Mouse (Mus musculus): ENCODE results near the gene Crybb1.

Gene Crybb1

DNA sequence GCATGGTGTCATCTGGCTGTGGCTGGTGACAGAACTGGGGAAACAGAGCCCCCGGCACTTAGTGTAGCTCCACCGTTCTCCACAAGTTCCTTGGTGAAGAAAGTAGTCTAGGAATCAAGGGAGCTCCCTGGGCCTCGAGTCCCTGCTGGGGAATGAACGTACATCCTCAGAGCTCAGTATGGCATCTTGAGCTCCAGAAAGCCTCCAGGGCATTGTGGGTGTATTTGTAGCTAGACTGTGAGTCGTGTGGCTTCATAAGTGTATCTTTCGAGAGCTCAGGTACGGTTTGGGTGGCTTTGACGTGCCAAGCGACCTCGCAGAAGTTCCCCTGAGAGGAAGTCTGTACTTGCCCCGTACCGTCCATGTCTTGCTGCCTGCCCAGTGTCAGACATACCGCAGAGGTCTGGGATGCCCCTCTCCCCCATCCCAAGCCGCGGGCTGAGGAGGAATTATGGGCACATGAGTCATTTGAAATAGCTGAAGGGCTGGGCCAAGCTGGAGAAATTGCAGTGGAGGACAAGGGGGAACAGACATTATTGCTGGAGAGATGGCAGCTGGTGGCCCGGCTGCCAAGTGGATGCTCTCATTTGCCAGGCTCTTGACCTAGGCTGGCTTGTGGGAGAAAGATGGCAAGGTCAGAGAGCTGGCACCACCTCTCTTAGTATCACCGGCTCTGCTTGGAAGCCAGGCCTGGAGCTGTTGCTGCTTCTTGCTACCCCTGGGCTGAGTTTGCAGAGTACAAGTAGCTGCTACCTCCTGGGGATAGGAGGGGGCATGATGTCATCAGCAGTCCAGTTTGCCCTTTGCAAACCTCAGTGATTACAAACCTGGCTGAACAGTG is 23.8 kb downstream of the Crybb1 start:
- in situ Hi-C loops (cut with MboI; ENCODE audit: low pct_unique_long_range_greater_than_20kb in 1 of 2, low sequenced_read_pairs in 2 of 2, unreplicated experiment in 1 of 2), result no loop called here

DNA sequence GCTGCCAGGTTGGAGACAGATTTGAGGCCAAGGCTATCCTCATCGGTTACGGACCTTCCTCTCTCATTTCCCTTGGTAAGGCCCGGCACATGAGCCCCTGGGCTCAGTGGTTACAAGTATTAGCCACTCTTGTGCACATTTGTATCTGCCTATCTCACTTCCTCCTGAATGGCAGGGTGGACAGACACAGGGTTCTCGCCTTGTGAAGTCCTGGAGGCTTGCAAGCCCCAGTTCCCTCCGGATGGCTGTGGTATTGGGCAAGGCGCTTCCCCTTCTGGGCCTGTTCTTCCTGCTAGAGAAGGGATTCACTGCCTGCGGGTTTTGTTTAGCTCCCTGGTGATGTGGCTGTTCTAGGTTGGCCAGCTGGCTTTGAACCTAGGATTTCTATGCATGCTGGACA is 24.5 kb downstream of the Crybb1 start:
- in situ Hi-C loops (cut with MboI; ENCODE audit: low pct_unique_long_range_greater_than_20kb in 1 of 2, low sequenced_read_pairs in 2 of 2, unreplicated experiment in 1 of 2), result no loop called here

DNA sequence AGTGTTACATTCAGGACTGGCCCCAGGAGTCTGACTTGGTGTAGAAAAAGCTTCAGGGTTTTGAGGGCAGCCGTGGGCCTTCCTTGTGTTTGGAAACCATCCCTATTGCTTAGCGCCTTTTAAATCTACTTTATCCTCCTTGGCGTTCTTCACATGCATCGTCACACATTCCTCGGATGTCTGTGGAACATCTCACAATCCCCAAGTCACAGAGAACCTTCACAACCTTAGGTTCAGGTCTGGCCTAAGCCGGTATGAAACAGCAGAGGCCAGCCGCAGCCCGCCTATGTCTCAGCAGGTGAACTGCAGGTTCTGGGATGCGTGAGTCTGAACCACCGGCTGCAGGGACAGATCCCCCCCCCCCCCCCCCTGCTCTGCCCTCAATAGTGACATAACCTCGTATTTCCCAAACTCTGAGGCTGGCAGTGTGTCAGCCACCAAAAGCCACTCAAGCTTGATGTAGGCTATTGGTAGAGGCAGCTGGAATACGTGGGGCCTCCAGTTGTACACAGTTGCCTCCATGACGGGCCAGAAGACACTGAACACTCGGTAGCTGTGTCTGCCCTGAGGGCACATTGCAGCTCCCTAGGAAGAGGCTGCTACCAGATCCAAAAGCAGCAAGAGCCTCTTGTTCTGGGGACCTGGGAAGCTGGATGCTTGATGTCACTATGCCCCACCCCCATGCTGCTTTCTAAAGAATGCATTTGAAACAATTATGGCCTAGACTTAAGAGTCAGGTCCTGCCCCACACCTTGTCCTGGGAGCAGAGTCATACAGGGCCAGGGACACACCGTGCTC is 25.4 kb downstream of the Crybb1 start:
- in situ Hi-C loops (cut with MboI; ENCODE audit: low pct_unique_long_range_greater_than_20kb in 1 of 2, low sequenced_read_pairs in 2 of 2, unreplicated experiment in 1 of 2), result no loop called here

DNA sequence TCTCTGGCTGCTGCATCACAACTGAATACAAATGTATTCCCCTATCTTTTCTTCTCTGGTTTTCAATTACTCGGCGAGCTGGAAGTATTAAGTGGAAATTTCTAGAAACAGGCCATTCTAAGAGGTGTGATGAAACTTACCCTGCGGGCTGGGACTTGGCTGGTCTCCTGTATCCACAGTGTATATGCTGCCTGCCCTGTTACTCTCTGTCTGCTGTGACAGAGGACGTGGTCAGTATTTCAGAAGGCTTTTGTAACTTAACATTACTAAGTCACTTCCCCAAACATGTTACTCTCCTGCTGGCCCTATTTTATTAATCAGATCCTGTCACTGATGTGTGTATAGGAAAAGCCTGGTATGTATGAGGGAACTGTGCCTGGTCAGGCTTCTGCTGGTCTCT is 26.1 kb downstream of the Crybb1 start:
- in situ Hi-C loops (cut with MboI; ENCODE audit: low pct_unique_long_range_greater_than_20kb in 1 of 2, low sequenced_read_pairs in 2 of 2, unreplicated experiment in 1 of 2), result no loop called here

DNA sequence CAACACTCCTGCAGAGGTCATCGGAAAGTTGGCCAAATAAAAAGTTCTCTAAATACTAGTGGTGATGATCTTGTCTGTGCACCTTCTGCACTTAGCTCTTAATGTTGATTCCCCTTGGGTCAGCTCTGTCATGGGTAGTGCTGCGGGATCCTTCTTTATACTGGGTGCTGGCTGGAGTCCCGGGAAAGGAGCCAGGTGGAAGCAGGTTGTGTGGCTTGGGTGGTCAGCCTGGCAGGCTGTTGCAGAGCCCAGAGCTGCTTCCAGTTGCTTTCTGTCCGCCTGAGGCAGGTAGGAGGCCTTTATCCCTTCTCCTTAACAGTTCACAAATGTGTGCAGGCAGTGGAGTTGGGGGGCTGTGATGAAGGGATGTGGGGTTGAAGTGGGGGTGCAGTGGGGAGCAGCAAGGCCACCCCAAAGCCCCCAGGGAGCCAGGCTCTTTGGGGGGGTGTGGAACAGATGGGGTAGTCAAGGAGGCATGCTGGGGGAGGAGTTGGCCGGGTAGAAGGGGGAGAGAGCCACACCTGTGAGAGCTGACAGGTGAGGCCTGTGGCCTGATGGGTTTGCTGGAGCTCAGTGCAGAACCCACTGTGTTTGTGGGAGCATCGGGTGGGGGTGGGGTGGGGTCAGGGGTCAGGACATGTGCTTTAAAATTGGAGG is 26.6 kb downstream of the Crybb1 start:
- in situ Hi-C loops (cut with MboI; ENCODE audit: low pct_unique_long_range_greater_than_20kb in 1 of 2, low sequenced_read_pairs in 2 of 2, unreplicated experiment in 1 of 2), result no loop called here

DNA sequence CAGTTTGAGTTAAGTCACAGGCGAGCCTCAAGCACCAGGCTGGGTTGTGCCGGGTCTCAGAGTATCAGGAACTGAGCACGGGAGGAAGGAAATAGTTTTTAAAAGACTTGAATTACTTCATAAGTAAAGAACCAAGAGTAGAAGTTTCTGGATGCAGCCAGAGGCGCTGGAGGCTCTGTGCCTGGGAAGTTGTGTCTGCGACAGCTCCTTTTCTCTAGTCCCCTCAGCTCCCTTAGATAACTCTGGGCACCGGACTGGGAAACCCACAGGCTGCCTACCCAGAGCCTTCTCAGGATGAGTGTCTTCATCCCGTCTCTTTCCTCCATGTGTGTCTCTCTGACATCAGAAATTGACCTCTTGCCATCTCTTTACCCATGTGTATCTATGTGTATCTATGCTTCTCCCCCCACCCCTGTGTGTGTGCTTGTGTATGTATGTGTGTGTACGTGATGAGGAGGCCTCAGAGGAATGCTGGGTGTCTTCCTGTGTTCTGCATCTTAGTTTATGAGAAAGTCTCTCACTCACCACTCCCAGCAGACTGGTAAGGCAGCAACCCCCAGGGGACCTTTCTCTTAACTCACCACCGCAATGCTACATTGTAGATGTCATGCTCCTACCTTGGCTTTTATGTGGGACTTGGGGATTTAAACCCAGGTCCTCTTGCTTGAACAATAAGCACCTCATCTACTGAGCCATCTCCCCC is 27.3 kb downstream of the Crybb1 start:
- in situ Hi-C loops (cut with MboI; ENCODE audit: low pct_unique_long_range_greater_than_20kb in 1 of 2, low sequenced_read_pairs in 2 of 2, unreplicated experiment in 1 of 2), result no loop called here

DNA sequence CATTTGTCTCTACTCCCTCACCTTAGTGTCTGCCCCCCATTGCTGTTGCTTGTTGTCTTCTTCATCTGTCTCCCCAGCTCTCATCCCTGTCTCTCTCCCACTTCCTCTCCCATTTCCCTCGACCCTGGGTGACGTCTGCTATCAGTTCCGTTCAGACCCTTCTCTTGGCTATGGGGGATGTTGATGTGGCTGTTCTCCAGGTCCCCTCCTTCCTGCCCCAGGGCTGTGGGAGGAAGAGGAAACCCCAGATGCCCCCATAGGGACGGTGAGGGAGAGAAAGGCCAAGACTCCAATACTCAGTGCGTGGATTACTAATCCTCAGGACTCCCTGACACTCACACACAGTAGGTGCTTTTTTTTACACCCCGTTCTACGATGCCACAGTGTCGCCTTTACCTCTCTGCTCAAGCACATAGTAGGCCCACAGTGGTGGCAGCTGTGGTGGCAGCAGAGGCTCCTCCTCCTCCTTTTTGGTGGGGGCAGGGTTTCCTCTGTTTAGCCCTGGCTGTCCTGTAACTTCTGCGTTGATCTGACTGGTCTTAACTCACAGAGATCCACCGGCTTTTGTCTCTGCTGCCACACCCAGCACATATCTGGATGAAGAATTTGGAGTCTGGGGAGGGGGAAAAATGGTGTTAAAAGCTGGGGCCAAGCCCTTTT is 28.1 kb downstream of the Crybb1 start:
- in situ Hi-C loops (cut with MboI; ENCODE audit: low pct_unique_long_range_greater_than_20kb in 1 of 2, low sequenced_read_pairs in 2 of 2, unreplicated experiment in 1 of 2), result no loop called here

DNA sequence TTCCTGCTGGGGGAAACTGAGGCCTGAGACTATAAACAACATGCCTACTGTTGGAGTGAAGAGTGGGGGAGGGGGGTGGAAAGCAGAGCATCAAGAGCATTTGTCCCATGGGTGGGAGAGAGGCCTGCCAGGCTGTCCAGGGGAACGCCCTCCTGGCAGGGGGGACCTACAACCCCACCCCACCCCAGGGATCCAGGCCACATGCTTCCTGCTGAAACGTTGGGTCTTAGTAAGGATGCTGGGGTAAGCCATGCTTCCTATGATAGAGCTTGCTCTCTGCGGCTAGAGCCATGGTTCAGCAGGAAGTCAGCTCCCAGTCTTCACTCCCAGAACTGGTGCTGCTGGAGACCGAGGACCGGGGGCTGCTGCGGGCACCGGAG is 28.6 kb downstream of the Crybb1 start:
- in situ Hi-C loops (cut with MboI; ENCODE audit: low pct_unique_long_range_greater_than_20kb in 1 of 2, low sequenced_read_pairs in 2 of 2, unreplicated experiment in 1 of 2), result no loop called here

DNA sequence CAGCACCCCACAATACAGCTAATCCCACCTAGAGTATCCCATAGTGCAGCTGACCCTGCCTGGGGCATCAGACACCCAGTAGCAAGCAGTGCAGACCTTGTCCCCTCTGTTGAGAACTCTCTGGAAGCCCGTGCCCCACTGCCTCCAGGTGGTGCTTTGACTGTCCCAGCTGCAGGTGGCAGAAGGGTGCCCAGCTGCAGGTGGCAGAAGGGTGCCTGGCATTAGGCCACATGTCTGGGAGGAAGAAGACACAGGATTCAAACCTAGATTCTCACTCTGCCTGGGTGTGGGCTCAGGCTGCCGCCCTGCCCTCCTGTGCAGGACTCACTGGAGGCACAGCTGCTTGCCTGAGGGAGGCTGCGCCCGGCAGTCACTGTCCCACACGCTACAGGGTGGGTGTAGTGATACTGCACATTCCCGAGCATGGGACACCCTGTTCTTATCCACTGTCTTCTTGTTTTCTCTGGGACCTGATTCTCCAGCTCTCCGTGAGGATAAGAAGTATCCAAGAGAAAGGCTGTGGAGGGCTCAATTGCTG is 30.0 kb downstream of the Crybb1 start:
- in situ Hi-C loops (cut with MboI; ENCODE audit: low pct_unique_long_range_greater_than_20kb in 1 of 2, low sequenced_read_pairs in 2 of 2, unreplicated experiment in 1 of 2), result no loop called here

DNA sequence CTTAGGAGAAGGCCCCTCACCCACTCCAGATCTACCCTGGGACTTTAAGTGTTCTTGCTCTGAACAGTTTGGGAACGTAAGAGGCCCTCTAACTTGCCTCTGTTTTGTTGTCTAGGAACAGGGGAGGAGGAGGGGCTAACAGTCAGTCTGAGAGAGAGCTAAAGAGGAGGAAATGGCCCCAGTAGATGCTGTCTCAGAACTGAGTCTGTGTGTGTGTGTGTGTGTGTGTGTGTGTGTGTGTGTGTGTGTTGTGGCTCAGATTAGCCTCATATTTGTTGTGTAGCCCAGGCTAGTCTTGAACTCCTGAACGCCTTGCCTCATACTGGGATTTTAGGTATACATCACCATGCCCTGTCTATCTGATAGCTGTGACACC is 31.0 kb downstream of the Crybb1 start:
- in situ Hi-C loops (cut with MboI; ENCODE audit: low pct_unique_long_range_greater_than_20kb in 1 of 2, low sequenced_read_pairs in 2 of 2, unreplicated experiment in 1 of 2), result no loop called here

DNA sequence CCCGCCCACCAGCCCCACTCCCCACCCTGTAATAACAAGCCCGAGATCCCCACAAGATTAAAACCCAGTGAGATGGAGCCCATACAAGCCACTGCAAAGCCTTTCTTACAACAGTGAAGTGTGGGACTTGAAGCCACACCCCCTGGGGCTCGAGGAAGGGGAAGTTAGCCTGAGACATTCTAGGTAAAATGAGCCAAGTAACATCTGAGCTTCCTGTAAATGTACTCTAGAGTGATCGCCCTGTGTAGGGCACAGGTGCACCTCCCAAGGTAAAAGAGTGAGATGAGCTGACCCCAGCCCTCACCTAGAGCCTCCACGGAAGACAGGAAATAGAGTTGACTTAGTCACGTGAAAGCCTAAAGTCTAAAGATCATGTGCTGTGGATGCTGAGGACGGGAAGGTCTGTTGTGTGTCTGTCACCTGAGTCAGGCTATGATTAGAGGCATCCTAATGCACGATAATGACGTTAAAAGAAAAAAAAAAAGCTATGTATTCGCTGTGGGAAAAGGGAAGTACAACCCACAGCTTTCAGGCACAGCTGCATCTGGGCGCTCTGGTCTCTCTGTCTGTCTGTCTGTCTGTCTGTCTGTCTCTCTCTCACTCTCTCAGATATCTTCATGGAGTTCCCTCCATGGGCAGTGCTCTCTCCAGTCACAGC is 31.5 kb downstream of the Crybb1 start:
- in situ Hi-C loops (cut with MboI; ENCODE audit: low pct_unique_long_range_greater_than_20kb in 1 of 2, low sequenced_read_pairs in 2 of 2, unreplicated experiment in 1 of 2), result no loop called here

DNA sequence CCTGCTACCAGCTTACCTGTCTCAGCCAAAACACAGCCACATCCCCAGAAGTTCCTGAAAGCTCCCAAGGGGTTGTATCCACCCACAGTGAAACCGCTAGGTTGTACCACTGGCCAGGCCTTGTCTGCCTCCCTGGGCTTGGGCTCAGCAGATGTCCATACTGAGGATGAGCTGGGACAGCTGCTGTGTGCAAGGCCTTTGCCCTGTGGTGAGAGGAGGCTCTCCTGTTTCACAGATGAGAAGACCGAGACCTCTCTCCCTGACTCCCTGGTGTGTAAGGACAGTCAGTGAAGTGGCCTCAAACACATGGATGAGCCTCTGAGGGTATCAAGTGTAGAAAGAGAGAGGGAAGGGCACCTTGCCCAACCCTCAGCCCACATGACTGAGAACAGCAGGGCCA is 32.0 kb downstream of the Crybb1 start:
- in situ Hi-C loops (cut with MboI; ENCODE audit: low pct_unique_long_range_greater_than_20kb in 1 of 2, low sequenced_read_pairs in 2 of 2, unreplicated experiment in 1 of 2), result no loop called here

DNA sequence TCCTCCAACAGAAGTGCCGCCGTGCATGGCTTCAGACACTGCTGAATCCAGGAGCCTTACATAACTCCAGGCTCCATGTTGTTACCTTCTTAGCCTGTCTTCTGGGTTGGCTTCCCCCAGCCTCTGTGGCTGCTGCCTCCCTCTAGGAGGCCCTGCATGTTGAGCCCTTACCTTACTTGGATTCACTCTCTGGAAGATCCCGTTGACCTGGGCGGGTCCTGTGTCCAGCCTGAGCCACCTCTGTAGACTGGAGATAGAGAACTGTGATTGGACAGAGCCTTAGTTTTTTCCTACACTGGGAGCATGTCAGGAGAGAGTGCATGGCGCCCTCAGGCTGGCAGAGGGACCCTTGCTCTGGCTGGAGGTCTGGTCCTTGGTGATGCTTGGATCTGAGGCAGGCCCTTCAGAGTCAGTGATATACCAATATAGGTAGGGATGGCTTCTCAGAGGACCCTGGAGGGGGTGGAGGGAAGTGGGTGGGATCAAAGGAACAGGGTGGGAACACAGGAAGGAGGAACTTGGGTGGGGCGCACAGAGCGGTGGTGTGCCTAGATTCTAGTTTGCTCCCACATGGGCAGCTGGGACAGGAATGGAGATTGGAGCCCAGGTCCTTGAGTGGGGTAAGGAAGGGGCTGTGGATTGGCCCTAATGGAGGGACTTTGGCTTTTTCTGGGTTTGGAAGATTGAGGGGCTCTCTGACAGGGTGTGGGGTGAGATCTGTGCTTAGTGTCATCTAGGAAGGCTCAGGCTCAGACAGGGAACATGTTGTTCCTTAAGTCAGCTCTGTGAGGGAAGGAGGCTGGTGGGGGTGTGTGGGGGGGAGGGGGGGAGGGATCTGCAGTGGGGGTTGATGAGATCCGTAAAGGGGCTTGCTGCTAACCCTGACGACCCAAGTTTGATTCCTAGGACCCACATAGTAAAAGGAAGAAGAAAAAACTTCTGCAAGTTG is 32.9 kb downstream of the Crybb1 start:
- in situ Hi-C loops (cut with MboI; ENCODE audit: low pct_unique_long_range_greater_than_20kb in 1 of 2, low sequenced_read_pairs in 2 of 2, unreplicated experiment in 1 of 2), result no loop called here

DNA sequence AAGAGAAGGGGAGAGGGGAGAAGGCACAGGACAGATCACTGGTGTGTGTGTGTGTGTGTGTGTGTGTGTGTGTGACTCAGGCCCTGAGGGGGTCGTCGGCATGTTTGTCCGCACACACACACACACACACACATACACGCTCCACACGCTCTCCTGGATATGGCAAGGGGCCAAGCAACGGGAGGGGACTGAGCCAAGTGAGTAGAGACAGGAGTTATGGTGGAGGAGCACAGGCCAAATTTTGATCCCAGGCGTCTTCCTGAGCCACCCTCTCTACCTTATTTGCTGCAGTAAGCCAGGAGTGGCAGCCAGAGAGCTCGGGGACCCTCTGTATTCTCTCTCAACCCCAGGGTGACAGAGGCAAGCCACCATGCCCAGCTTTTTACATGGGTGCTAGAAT is 33.6 kb downstream of the Crybb1 start:
- in situ Hi-C loops (cut with MboI; ENCODE audit: low pct_unique_long_range_greater_than_20kb in 1 of 2, low sequenced_read_pairs in 2 of 2, unreplicated experiment in 1 of 2), result no loop called here

DNA sequence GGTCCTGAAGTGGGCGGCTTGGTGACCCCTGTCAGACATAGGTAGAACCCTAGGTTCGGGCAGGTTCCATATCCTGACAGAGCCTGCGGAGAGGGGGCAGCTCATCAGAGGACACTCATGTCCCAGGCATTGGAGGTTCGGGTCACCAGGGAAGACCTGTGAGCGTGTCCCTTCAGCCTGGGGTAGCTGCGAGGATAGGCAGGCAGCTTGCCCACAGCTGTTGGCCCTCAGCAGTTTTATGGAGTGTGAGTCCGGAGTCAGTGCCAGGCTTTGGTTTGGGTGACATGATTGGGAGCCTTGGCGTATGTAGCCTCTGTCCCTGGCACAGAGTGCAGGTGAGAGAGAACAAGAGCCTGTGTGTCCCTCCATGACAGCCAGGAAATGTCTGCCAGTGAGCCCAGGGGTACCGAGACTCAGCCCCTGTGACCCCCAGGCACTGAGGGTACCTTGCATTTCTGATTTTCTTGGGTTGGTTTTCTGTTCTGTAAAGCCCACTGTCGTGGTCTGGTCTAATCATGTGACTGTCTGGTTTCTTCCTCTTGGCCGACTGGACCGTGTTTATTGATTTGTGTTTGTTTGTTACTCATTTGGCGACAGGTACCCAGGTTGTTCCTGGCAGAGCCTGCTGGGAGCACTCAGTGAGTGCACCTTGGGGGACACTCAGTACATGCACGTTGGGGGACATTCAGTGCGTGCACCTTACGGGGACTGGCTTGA is 34.4 kb downstream of the Crybb1 start:
- in situ Hi-C loops (cut with MboI; ENCODE audit: low pct_unique_long_range_greater_than_20kb in 1 of 2, low sequenced_read_pairs in 2 of 2, unreplicated experiment in 1 of 2), result no loop called here

DNA sequence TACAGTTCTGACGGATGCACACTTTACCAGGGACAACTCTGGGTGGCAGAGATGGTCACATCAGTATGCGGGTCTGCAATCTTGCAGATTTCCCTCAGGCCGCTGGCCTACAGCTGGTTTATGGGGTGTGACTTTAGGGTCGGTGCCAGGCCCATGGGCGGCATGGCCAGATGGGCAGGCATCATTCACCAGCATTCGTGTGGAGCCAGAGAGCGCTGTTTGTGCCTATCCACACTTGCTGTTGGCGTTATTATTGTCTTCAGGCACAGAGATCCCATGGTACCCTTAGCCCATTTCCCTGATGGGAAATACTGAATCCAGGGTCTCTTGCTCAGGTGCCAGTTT is 34.9 kb downstream of the Crybb1 start:
- in situ Hi-C loops (cut with MboI; ENCODE audit: low pct_unique_long_range_greater_than_20kb in 1 of 2, low sequenced_read_pairs in 2 of 2, unreplicated experiment in 1 of 2), result no loop called here
